Mouse (Mus musculus) stomach, embryonic 16.5 days (tissue): ENCODE data around the gene Ak2. TPM values are rescaled to one million over a fixed set of nuclear protein-coding genes. Genes with fewer than 3 reads are reported as not detected.

Source experiments
- ATAC-seq: fragments of 200-750 bp; cut with Nextera tagmentation; 2 replicates; pipeline ENCODE4 v1.8.0; 2017; ENCODE audit warnings: moderate number of reproducible peaks, moderate TSS enrichment; ENCODE audit not compliant: insufficient read depth, low FRiP score
- H3K27ac ChIP-seq: fragments of 300-500 bp; sonication (generic); 2 replicates; pipeline ENCODE4 v1.5.1; 2014; ENCODE audit warnings: low read length
- H3K27me3 ChIP-seq: fragments of 300-500 bp; sonication (generic); 2 replicates; pipeline ENCODE4 v1.6.1; 2014; ENCODE audit warnings: low read length, control low read depth, mixed read lengths; ENCODE audit not compliant: control insufficient read depth, insufficient read depth
- H3K36me3 ChIP-seq: fragments of 300-500 bp; sonication (generic); 2 replicates; pipeline ENCODE4 v1.6.1; 2014; ENCODE audit warnings: low read length; ENCODE audit not compliant: control insufficient read depth, insufficient read depth
- H3K4me1 ChIP-seq: fragments of 300-500 bp; sonication (generic); 2 replicates; pipeline ENCODE4 v1.6.1; 2014; ENCODE audit warnings: low read length, control low read depth, mixed read lengths; ENCODE audit not compliant: control insufficient read depth, insufficient read depth
- H3K4me2 ChIP-seq: fragments of 300-500 bp; sonication (generic); 2 replicates; pipeline ENCODE4 v1.6.1; 2014; ENCODE audit warnings: low read depth, low read length, mixed read lengths
- H3K4me3 ChIP-seq: fragments of 300-500 bp; sonication (generic); replicated peaks from 2 replicates; pipeline ENCODE4 v1.5.1; 2014; ENCODE audit warnings: mild to moderate bottlenecking, low read length
- H3K9ac ChIP-seq: fragments of 300-500 bp; sonication (generic); 2 replicates; pipeline ENCODE4 v1.6.1; 2014; ENCODE audit warnings: low read length
- H3K9me3 ChIP-seq: fragments of 300-500 bp; sonication (generic); replicated peaks from 2 replicates; pipeline ENCODE4 v1.6.1; 2016; ENCODE audit warnings: low read length, control low read depth; ENCODE audit not compliant: control insufficient read depth
- WGBS: fragments of 180-500 bp; shearing (Covaris S2); extraction: QIAGEN DNeasy Blood & Tissue Kit; methylation state at CpG from one replicate; pipeline ENCODE4 v1.1.7; 2014; 5-methylcytosine and 5-hydroxymethylcytosine counted together
- polyA plus RNA-seq: library from polyadenylated mRNA; unstranded; fragments of >200 nt; fragmentation: Nextera tagmentation; extraction: Ambion mirVana; gene quantifications from 2 replicates; pipeline ENCODE4 v1.2.1, GENCODE M21; 2015

Gene Ak2
- polyA plus RNA-seq, 1 experiment from 2014 or later = 207 TPM

DNA sequence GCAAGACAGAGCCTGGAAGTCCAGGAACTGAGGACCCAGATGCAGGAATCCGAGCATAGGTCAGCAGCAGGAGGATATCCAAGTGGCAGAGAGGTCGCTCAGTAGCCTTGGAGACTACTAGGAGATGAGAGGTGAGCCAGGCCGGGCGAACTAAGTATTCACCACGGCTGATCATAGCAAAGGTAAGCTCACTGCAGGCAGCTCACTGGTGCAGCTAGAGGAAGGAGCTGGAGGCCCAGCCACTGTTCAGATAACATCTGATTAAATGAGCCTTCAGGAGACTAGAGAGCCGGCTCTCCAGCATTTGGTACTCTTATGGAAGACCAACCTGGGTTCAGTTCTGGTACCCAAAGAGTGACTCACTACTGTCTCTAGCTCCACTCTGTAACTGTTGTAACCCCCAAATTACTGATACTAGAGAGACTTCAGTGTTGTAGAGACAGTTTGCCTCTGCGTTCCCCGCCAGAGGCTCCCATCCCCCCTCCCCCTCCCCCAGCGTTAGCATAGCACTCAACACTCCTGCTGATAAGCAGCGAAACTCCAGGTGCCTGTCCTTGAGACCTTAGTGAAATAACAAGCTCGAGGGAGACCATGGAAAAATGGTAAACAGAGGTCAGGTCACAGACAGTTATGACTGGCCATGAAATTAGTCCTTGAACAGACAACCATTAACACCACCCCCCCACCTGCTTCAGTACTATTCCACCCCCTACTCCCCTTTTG is 59.9 kb downstream of the Ak2 start:
- peaks cover 11% of the 10 kb centered on the region for H3K27me3 ChIP-seq
- H3K4me3 ChIP-seq = no peak overlapping the region
- WGBS = 27% methylated on average over 11 of the region's 11 CpGs
- no peaks in the 10 kb centered on the region for H3K9me3 ChIP-seq
- no peaks in the 10 kb centered on the region for H3K36me3 ChIP-seq
- no peak for ATAC-seq
- no peak overlapping the region for H3K4me2 ChIP-seq
- H3K4me1 ChIP-seq = peaks cover 14% of the 10 kb centered on the region
- H3K27ac ChIP-seq = no peak overlapping the region
- no peak overlapping the region for H3K9ac ChIP-seq

GRCm38 (mm10) chr4:129054757-129055156 is 63.0 kb downstream of the Ak2 start:
- 75% methylated on average over 12 of the region's 12 CpGs for WGBS
- ATAC-seq = no peak
- Histone ChIP-seq H3K36me3 (no peaks in the 10 kb centered on the region), H3K9ac (no peak overlapping the region), H3K27ac (peak overlapping the region; percentile 52), H3K4me3 (no peak overlapping the region), H3K4me1 (peaks cover 9% of the 10 kb centered on the region), H3K27me3 (no peaks in the 10 kb centered on the region), H3K9me3 (no peaks in the 10 kb centered on the region), H3K4me2 (no peak overlapping the region)

GRCm38 (mm10) chr4:129055562-129055961 is 63.8 kb downstream of the Ak2 start:
- peaks cover 9% of the 10 kb centered on the region for H3K4me1 ChIP-seq
- H3K9me3 ChIP-seq = no peaks in the 10 kb centered on the region
- no peak overlapping the region; the same call in 1 of the 2 replicates for H3K9ac ChIP-seq
- H3K27ac ChIP-seq = peak overlapping the region; percentile 36; the same call in 1 of the 2 replicates
- 81% methylated on average over 5 of the region's 5 CpGs for WGBS
- H3K4me3 ChIP-seq = no peak overlapping the region
- no peaks in the 10 kb centered on the region for H3K36me3 ChIP-seq
- ATAC-seq = no peak
- H3K27me3 ChIP-seq = no peaks in the 10 kb centered on the region
- no peak overlapping the region for H3K4me2 ChIP-seq

GRCm38 (mm10) chr4:129057533-129058206 is 65.9 kb downstream of the Ak2 start:
- H3K4me2 ChIP-seq = peak overlapping the region; percentile 99
- no peaks in the 10 kb centered on the region for H3K27me3 ChIP-seq
- 3% methylated on average over 43 of the region's 44 CpGs for WGBS
- peak overlapping the region; percentile 80 for H3K27ac ChIP-seq
- H3K9me3 ChIP-seq = no peaks in the 10 kb centered on the region
- peak overlapping the region; percentile 70 for H3K4me3 ChIP-seq
- H3K36me3 ChIP-seq = no peaks in the 10 kb centered on the region
- H3K9ac ChIP-seq = peak overlapping the region; percentile 96
- ATAC-seq = peak; percentile 96
- peaks cover 9% of the 10 kb centered on the region for H3K4me1 ChIP-seq

- Histone ChIP-seq H3K4me1 (peaks cover 9% of the 10 kb centered on the region), H3K4me2 (peak within 1 kb of the TSS; percentile 99), H3K27ac (peak within 1 kb of the TSS; percentile 80), H3K9me3 (no peaks in the 10 kb centered on the region), H3K4me3 (peak within 1 kb of the TSS; percentile 70), H3K36me3 (no peaks in the 10 kb centered on the region), H3K27me3 (no peaks in the 10 kb centered on the region), H3K9ac (peak within 1 kb of the TSS; percentile 96)
- ATAC-seq = peak; percentile 48
- WGBS = under 1% methylated on average over 89 of the region's 107 CpGs
Measured at GRCm38 (mm10) chr4:129058207-129059092, 66.7 kb downstream of the Ak2 start, which contains the start of gene Rnf19b. Rnf19b (plus strand) TSS chr4:129058271.

- no peak for ATAC-seq
- 1% methylated on average over 13 of the region's 13 CpGs for WGBS
- Histone ChIP-seq H3K4me1 (peaks cover 9% of the 10 kb centered on the region), H3K36me3 (no peaks in the 10 kb centered on the region), H3K27ac (peak overlapping the region; percentile 80; the same call in 1 of the 2 replicates), H3K4me2 (peak overlapping the region; percentile 99), H3K4me3 (peak overlapping the region; percentile 70), H3K27me3 (no peaks in the 10 kb centered on the region), H3K9ac (peak overlapping the region; percentile 96), H3K9me3 (no peaks in the 10 kb centered on the region)
Measured at GRCm38 (mm10) chr4:129059125-129059551, 67.4 kb downstream of the Ak2 start.

GRCm38 (mm10) chr4:129059922-129060321 is 68.2 kb downstream of the Ak2 start:
- Histone ChIP-seq H3K36me3 (no peaks in the 10 kb centered on the region), H3K27ac (no peak overlapping the region), H3K27me3 (no peaks in the 10 kb centered on the region), H3K4me3 (peak overlapping the region; percentile 70; the same call in 1 of the 2 replicates), H3K9me3 (no peaks in the 10 kb centered on the region), H3K4me1 (peaks cover 9% of the 10 kb centered on the region), H3K4me2 (peak overlapping the region; percentile 99), H3K9ac (peak overlapping the region; percentile 33; the same call in 1 of the 2 replicates)
- WGBS = 21% methylated on average over 4 of the region's 4 CpGs
- ATAC-seq = no peak
